Mouse (Mus musculus) left cerebral cortex, postnatal 36 days (tissue): ENCODE data around the gene Pin1. TPM values are rescaled to one million over a fixed set of nuclear protein-coding genes. Genes with fewer than 3 reads are reported as not detected.
"Not testable (repeated sequence)": the region's sequence is repeated elsewhere in the genome, so short reads cannot be mapped to it uniquely, and the experiment has no call there.

Source experiments
- DNase-seq, 2 experiments: peaks; one replicate each; pipeline ENCODE4 v3.0.0; 2021 to 2022; ENCODE audit warnings: low spot score in 2 of 2, mixed read lengths in 1 of 2
- intact Hi-C: fragments of 180-260 bp; cut with DNase I; formaldehyde crosslinking; loops from one replicate; pipeline ENCODE4 v1.15.1; 2025
- total RNA-seq, 2 experiments: library from RNA; stranded (reverse); gene quantifications; 2 replicates each; pipeline ENCODE4 v1.2.3; 2021

Gene Pin1
- total RNA-seq, result 10 to 100 TPM; 42.4 to 43.8 TPM

DNA sequence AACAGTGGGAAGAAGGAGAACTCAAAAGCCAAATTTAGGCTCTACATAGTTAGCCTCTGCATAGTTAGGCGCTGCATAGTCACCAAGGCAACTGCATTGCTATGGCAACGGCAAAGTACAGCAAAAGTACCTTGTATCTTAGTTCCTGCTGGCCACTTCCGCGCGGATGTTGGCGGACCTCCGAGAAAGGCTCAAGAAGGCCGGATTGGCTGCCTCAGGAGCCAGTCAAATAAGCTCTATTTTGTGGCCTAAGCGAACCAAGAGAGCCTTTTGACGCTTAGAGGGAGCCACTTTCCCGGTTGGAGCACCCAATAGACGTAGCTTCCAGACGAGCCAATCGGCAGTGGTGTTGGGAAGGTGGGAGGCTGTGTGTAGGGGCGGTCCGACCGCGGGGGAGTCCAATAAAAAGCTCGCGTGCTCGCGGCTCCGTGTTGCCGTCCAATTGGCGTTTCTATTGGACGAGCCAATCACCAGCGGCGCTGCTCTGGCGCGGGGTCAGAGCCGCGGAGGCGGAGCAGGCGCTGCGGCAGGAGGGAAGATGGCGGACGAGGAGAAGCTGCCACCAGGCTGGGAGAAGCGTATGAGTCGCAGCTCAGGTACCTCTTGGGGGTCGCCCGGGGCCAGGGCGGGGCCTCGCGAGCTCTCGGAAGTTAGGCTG, at the start of gene Pin1:
Pin1 (plus strand) TSS at position 494 of the 658 bp plus-strand sequence.
- intact Hi-C loops, result no loop called here
- DNase-seq, result peak; percentile 99

- DNase-seq, result no peak
- intact Hi-C loops, result no loop called here
Measured at GRCm38 (mm10) chr9:20606269-20606668, 45.6 kb upstream of the Pin1 start.

DNA sequence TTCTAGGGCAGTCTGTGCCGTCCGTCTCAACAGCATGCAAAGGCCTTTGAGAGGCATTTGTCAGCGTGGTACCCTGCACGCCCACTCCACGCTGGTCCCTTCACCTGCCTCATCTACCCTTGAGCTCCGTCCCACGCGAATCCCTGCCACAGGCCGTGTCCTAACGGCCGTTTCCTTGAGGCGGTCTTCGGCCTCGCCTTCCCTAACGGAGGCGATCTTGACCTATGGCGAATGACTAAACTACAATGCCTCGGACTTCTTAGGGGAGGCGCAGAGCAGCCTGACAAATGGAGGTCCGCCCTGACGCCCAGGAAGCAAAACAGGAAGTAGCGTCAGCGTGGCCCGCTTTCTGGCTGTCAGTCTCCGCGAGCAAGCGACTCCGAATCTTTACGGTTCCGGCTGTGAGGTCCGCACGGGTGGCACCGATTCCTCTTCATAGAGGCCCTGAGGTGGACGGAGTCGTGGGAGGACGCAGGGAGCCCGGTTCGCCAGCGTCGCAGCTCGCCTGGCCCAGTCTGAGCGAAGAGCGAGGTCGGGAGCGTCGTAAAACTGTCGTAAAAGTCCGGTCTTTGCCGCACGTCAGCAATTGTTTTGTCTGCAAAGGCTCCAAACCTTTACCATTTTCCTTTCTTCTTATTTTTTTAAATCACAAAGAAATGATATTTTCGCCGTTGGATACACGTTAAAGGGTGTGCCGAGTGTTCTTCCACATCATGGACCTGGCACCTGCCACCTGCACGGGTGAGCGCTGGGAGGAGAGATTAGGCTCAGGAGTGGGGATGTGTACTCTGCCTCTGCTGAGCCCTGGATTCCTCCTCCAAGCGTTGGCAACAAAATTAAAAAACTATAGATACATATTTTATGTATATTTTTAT, 44.6 kb upstream of the Pin1 start:
- peak; percentile 91 to 93 for DNase-seq
- intact Hi-C loops, result no loop called here

DNA sequence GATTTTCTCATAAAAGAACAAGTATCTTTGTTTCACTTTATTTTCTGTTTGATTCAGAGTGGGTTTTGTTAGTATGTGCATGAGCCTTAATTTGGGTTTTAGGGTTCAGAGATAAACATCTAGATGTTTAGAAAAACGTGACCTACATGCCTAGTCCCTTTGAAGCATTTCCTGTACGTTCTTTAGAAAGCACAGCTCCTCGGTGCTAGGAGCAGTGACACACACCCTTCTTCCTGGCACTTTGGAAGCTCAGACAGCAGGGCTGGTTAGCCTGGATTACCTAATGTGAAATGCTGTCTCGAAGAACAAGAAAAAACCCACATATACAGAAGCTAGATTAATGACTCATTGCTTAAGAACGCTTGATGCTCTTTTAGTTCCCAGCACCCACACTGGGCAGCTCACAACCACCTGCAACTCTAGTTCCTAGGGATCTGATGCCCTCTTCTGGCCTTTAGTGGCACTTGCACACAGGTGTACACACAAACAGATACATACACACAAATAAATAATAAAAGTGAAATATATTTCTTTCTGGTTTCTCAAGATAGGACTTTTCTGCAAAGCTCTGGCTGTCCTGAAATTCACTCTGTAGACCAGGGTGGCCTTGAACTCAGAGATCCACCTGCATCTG, 41.9 kb upstream of the Pin1 start:
- intact Hi-C loops, result no loop called here
- no peak for DNase-seq

GRCm38 (mm10) chr9:20611976-20612375, 39.9 kb upstream of the Pin1 start:
- intact Hi-C loops, result no loop called here
- DNase-seq, result no peak

DNA sequence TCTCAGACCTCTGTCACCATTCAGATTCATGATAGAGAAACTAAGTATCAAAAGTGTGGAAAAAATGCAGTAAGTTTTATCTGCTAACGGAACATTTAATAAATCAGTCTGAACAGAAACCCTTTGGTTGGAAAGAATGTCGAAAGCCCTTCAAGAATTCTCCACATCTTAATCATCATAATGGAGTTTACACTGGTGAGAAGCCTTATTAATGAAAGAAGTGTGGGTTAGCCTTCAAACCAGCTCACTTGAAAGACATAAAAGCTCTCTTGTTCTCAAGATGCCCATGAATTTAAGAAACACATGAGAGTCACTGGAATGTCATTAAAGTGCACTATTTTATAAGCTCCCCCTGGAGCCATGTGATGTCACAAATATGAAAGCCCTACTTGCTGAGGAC, 35.2 kb upstream of the Pin1 start:
- DNase-seq, result no peak
- intact Hi-C loops, result no loop called here

GRCm38 (mm10) chr9:20631332-20631731, 20.6 kb upstream of the Pin1 start:
- intact Hi-C loops, result no loop called here
- DNase-seq, result no peak

- intact Hi-C loops, DNase-seq: not testable (repeated sequence)
Measured at GRCm38 (mm10) chr9:20635676-20636075, 16.2 kb upstream of the Pin1 start.

- intact Hi-C loops, result no loop called here
- DNase-seq, result no peak
Measured at GRCm38 (mm10) chr9:20636256-20636655, 15.6 kb upstream of the Pin1 start.

DNA sequence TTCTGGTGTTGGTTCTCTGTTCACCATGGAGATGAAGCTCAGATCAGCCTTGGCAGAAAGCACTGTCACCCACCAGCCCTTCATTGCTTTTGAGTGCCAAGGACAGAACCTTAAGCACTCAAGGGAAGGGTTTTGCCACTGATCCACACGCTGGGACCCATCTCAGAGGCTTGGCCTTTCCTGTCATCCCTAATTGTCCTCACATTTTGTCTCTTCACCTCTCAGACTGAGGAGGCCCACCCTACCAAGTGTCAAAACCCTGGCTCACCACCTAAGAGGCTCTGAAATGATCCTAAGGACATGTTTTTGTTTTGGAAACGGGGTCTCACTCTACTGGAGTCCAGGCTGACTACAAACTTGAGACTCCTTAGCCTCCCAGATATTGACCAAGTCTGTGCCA, 15.1 kb upstream of the Pin1 start:
- intact Hi-C loops, result no loop called here
- no peak for DNase-seq

GRCm38 (mm10) chr9:20638552-20638951, 13.3 kb upstream of the Pin1 start:
- intact Hi-C loops, result no loop called here
- no peak for DNase-seq

DNA sequence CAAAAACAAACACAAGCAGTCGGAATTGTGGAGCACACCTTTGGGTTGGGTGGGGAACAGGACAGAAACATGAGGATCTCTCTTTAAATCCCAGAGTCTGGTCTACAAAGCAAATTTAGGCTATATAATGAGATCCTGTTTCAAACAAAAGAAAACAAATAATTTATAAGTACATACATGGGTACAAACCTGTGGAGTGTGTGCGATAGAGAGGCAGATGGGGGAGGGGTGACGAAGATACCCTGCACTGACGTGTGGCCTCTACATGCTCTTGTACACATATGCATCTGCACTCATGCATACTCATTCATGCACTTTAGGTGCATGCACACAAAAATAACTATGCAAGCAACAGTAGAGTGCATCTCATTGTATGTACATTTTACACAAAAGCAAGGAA, 12.4 kb upstream of the Pin1 start:
- no peak for DNase-seq
- intact Hi-C loops, result no loop called here

- DNase-seq, result no peak
- intact Hi-C loops, result loop anchor here (10.0 kb wide), 2 partner anchors 147 to 177 kb away; partner anchors contain the start of genes Zfp26 and Zfp426
Measured at GRCm38 (mm10) chr9:20641501-20641900, 10.4 kb upstream of the Pin1 start.

DNA sequence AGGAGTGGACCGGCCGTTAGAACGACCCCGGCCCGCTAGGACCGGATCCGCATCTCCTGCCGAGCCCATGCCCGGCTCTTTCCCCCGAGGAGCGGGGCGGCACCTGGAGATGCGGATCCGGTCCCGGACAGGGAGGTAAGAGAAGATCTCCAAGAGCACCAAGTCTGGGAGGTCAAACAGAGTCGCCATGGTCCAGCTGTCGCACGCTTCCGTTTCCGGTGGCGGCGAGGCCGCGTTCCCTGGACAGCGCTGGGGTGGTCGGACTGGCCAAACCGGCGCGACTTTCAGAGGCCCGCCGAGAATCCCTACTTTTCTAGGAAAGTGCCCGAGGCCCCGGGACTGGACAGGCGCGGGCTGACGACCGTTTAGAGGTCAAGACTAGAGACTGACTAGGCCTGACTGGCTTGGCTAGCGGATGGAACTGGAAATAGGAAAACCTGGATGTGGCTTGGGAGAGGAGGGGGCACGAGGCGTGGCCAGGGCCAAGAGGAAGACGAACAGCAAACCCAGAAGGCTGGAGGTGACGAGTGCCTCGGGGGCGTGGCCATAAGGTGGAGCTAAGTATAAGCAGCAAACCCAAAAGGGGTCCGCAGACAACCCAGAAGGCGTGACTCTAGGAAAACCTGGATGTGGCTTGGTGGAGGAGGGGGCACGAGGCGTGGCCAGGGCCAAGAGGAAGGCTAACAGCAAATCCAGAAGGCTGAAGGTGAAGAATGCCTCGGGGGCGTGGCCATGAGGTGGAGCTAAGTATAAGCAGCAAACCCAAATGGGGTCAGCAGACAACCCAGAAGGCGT, 9.6 kb upstream of the Pin1 start, which contains the start of gene Ubl5:
Ubl5 (plus strand) TSS at position 778 of the 795 bp plus-strand sequence.
- intact Hi-C loops, result loop anchor here (10.0 kb wide), 2 partner anchors 147 to 177 kb away; partner anchors contain the start of genes Zfp26 and Zfp426
- peak; percentile 24 to 45 for DNase-seq

GRCm38 (mm10) chr9:20642896-20643466, 8.9 kb upstream of the Pin1 start:
- DNase-seq, result peak; percentile 66 to 67
- intact Hi-C loops, result loop anchor here (10.0 kb wide), 2 partner anchors 148 to 178 kb away; partner anchors contain the start of genes Zfp26 and Zfp426

GRCm38 (mm10) chr9:20643781-20644180, 8.1 kb upstream of the Pin1 start:
- intact Hi-C loops, result loop anchor here (10.0 kb wide), 2 partner anchors 149 to 179 kb away; partner anchors contain the start of genes Zfp26 and Zfp426
- no peak for DNase-seq

DNA sequence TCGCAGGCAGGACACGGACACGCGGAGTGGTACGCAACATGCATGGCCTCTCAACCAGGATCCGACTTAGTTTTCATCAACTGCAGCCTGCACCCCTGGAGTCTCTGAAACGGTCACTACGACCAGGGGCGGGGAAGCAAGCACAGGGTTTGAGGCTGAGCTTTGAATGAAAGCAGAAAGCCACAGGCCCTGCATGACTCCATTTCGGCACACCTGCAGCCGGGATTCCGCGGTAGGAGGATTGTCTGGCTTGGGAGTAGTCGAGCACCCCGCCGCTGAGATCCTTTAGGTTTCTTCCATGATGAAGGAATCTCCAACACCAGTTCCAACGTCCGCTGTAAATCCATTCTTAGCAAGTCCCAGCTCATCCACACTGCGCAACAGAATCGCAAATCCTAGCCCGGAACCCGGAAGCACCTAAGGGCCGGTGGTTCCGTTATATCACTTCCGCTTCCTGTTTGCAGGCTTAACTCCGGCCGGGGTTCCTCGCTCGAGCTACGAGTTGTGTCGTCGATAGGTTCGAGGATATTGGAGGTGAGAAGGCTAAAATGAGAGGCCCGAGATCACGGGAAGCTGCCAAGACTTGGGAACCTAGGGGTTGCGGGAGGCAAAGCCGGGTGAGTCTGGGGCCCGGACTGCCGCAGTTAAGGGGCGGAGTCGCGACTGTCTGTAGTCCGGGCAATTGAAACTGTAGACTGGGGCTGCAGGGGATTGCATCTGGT, 7.4 kb upstream of the Pin1 start, which contains the start of gene Fbxl12:
Fbxl12 (minus strand) TSS at position 408 of the 722 bp plus-strand sequence.
- peak; percentile 79 to 81 for DNase-seq
- intact Hi-C loops, result loop anchor here (10.0 kb wide), 2 partner anchors 150 to 180 kb away; partner anchors contain the start of genes Zfp26 and Zfp426

- intact Hi-C loops, result loop anchor here (10.0 kb wide), 2 partner anchors 150 to 180 kb away; partner anchors contain the start of genes Zfp26 and Zfp426
- peak; percentile 29 to 37 for DNase-seq
Measured at GRCm38 (mm10) chr9:20645121-20645520, 6.8 kb upstream of the Pin1 start.
